In genomic region chr8:111298011-111298410, GRCm38 (mm10) we compare ENCODE assay signal across 9 mouse cellular contexts. TPM values are rescaled to one million over a fixed set of nuclear protein-coding genes. Genes with fewer than 3 reads are reported as not detected.
A peak's percentile ranks its signal among the peaks of the same experiment; 100 is the strongest.
DNase-seq lines count a peak whose midpoint lies in the region; ATAC-seq and TF ChIP-seq lines count a peak whose summit lies in the region.
"Had no signal": no experiment of that assay in that cellular context is flagged by ENCODE, and none has a peak within 500 bp of the region (broad histone marks: within the 10 kb centered on the region; RNA-seq: fewer than 3 reads in every experiment).

No protein-coding gene starts in this region.

- no peak for DNase-seq in forebrain, embryonic 10.5 days (ENCODE audit: extremely low spot score, low spot score)
- DNase-seq in forebrain, postnatal 0 days = no peak
- DNase-seq in lung, adult 2 months = no peak
- no peak for DNase-seq in liver, postnatal 0 days
- DNase-seq in thymus, postnatal 14 days = no peak
- no peak for DNase-seq in gastrocnemius, postnatal 14 days
- DNase-seq: thymus, postnatal 25 days had no signal

- no peak for TF ChIP-seq EP300 in liver, postnatal 0 days (IDR thresholded peaks at IDR 0.05; ENCODE audit: low read depth)

- H3K27ac ChIP-seq in forebrain, embryonic 10.5 days = no peak overlapping the region
- no peak overlapping the region for H3K27ac ChIP-seq in forebrain, postnatal 0 days (ENCODE audit: low read depth, low read length)
- H3K27ac ChIP-seq in lung, embryonic 15.5 days = no peak overlapping the region
- H3K27ac ChIP-seq in embryonic fibroblast, embryonic 13.5 days (ENCODE audit: insufficient read depth, low read length) = no peak overlapping the region
- H3K27ac ChIP-seq in liver, postnatal 0 days (ENCODE audit: low read depth) = no peak overlapping the region

- no peaks in the 10 kb centered on the region for H3K27me3 ChIP-seq in forebrain, embryonic 10.5 days (ENCODE audit: poor library complexity, severe bottlenecking)
- no peaks in the 10 kb centered on the region for H3K27me3 ChIP-seq in forebrain, postnatal 0 days (ENCODE audit: insufficient read depth, low read length)
- H3K27me3 ChIP-seq in lung, embryonic 15.5 days = no peaks in the 10 kb centered on the region
- H3K27me3 ChIP-seq in liver, postnatal 0 days (ENCODE audit: insufficient read depth, low read length) = no peaks in the 10 kb centered on the region

- no peaks in the 10 kb centered on the region for H3K9me3 ChIP-seq in forebrain, embryonic 10.5 days
- H3K9me3 ChIP-seq in forebrain, postnatal 0 days (ENCODE audit: low read length) = no peaks in the 10 kb centered on the region
- no peaks in the 10 kb centered on the region for H3K9me3 ChIP-seq in lung, embryonic 15.5 days
- no peaks in the 10 kb centered on the region for H3K9me3 ChIP-seq in liver, postnatal 0 days (ENCODE audit: low read length)

- no peak for ATAC-seq in forebrain, postnatal 0 days
- ATAC-seq in lung, embryonic 15.5 days (ENCODE audit: borderline replicate concordance, extremely low read depth, low FRiP score, low TSS enrichment) = no peak
- ATAC-seq in liver, postnatal 0 days = no peak

- no peak overlapping the region for H3K9ac ChIP-seq in forebrain, postnatal 0 days
- H3K9ac ChIP-seq in lung, embryonic 15.5 days = no peak overlapping the region
- peak overlapping the region; percentile 38; the same call in 1 of the 2 replicates for H3K9ac ChIP-seq in liver, postnatal 0 days (replicated peaks)

- 90% methylated on average over 1 of the region's 1 CpGs for WGBS in forebrain, embryonic 10.5 days
- 51% methylated on average over 1 of the region's 1 CpGs for WGBS in forebrain, postnatal 0 days
- 71% methylated on average over 1 of the region's 1 CpGs for WGBS in lung, embryonic 15.5 days
- 88% methylated on average over 1 of the region's 1 CpGs for WGBS in lung, adult 2 months
- WGBS in liver, postnatal 0 days (ENCODE audit: insufficient replicate concordance) = 78% methylated on average over 1 of the region's 1 CpGs

- no peak overlapping the region for H3K4me2 ChIP-seq in forebrain, postnatal 0 days (ENCODE audit: low read depth)
- peak overlapping the region; percentile 27; the same call in 1 of the 2 replicates for H3K4me2 ChIP-seq in lung, embryonic 15.5 days
- peak overlapping the region; percentile 71 for H3K4me2 ChIP-seq in liver, postnatal 0 days (ENCODE audit: low read depth, low read length)

- H3K4me1 ChIP-seq in forebrain, embryonic 10.5 days = peaks cover 16% of the 10 kb centered on the region
- no peaks in the 10 kb centered on the region for H3K4me1 ChIP-seq in forebrain, postnatal 0 days (ENCODE audit: insufficient read depth)
- H3K4me1 ChIP-seq in lung, embryonic 15.5 days = peaks cover 19% of the 10 kb centered on the region
- no peaks in the 10 kb centered on the region for H3K4me1 ChIP-seq in lung, adult 2 months (ENCODE audit: control insufficient read depth, insufficient read depth, low read length)
- H3K4me1 ChIP-seq in embryonic fibroblast, embryonic 13.5 days (ENCODE audit: control insufficient read depth, insufficient read depth, low read length) = peaks cover 5% of the 10 kb centered on the region; the same call in 1 of the 2 replicates
- peaks cover 10% of the 10 kb centered on the region for H3K4me1 ChIP-seq in liver, postnatal 0 days (ENCODE audit: insufficient read depth)

- TF ChIP-seq POLR2A in lung, adult 2 months (IDR thresholded peaks at IDR 0.05; ENCODE audit: borderline replicate concordance, extremely low read depth, low read depth, low read length) = no peak
- no peak for TF ChIP-seq POLR2A in embryonic fibroblast, embryonic 13.5 days (IDR thresholded peaks at IDR 0.05; ENCODE audit: low read depth, low read length)

- H3K36me3 ChIP-seq in forebrain, embryonic 10.5 days (replicated peaks) = peaks cover 43% of the 10 kb centered on the region
- peaks cover 5% of the 10 kb centered on the region; the same call in 1 of the 2 replicates for H3K36me3 ChIP-seq in forebrain, postnatal 0 days (ENCODE audit: insufficient read depth)
- H3K36me3 ChIP-seq in lung, embryonic 15.5 days = peaks cover 31% of the 10 kb centered on the region
- peaks cover 34% of the 10 kb centered on the region for H3K36me3 ChIP-seq in liver, postnatal 0 days (replicated peaks; ENCODE audit: insufficient read depth, low read length)

- TF ChIP-seq CTCF in forebrain, postnatal 0 days (IDR thresholded peaks at IDR 0.05; ENCODE audit: low read depth) = no peak
- no peak for TF ChIP-seq CTCF in lung, adult 2 months (IDR thresholded peaks at IDR 0.05; ENCODE audit: insufficient read depth, low read length)
- no peak for TF ChIP-seq CTCF in embryonic fibroblast, embryonic 13.5 days (IDR thresholded peaks at IDR 0.05; ENCODE audit: borderline replicate concordance, insufficient read depth, low read length)
- no peak for TF ChIP-seq CTCF in liver, postnatal 0 days (IDR thresholded peaks at IDR 0.05; ENCODE audit: low read depth)

- intact Hi-C loops in gastrocnemius, postnatal 14 days (cut with DNase I; ENCODE audit: low total_unique reads) = no loop called here

- H3K4me3 ChIP-seq in forebrain, embryonic 10.5 days = peak overlapping the region; percentile 94
- no peak overlapping the region for H3K4me3 ChIP-seq in forebrain, postnatal 0 days (ENCODE audit: low read depth, low read length)
- H3K4me3 ChIP-seq in lung, embryonic 15.5 days = no peak overlapping the region
- no peak overlapping the region for H3K4me3 ChIP-seq in lung, adult 2 months (replicated peaks; ENCODE audit: extremely low read depth, low read depth, low read length)
- 0 out of 2 replicates have a peak overlapping the region, but pooled peaks have one; percentile 3 for H3K4me3 ChIP-seq in embryonic fibroblast, embryonic 13.5 days (ENCODE audit: insufficient read depth, low read length)
- H3K4me3 ChIP-seq in liver, postnatal 0 days (ENCODE audit: low read depth, low read length) = peak overlapping the region; percentile 86; the same call in 1 of the 2 replicates

RNA-seq across cellular contexts. Expression of gene Rfwd3, which starts 2.0 kb away (rescaled TPM):
- 107 and 110 TPM in 2 replicates for polyA plus RNA-seq in forebrain, embryonic 10.5 days (2016; fragmentation: Nextera tagmentation; extraction: Ambion mirVana)
- total RNA-seq in forebrain, postnatal 0 days (2014; rRNA removed) = 19.4 and 19.5 TPM in 2 replicates
- 7.2 and 11.1 TPM in 2 replicates for polyA plus RNA-seq in forebrain, postnatal 0 days (2015; fragmentation: Nextera tagmentation; extraction: Ambion mirVana)
- polyA plus RNA-seq in lung, embryonic 15.5 days (2015; fragmentation: Nextera tagmentation; extraction: Ambion mirVana) = 62.8 and 68.1 TPM in 2 replicates
- polyA plus RNA-seq in lung, adult 2 months (2012; rRNA removed) = 8.0 and 10.8 TPM in 2 replicates
- polyA plus RNA-seq in embryonic fibroblast, embryonic 13.5 days (2011; ENCODE audit: insufficient read length, low read depth, missing spikeins) = 30.5 and 35.3 TPM in 2 replicates
- polyA plus RNA-seq in liver, postnatal 0 days (2015; fragmentation: Nextera tagmentation; extraction: Ambion mirVana) = 14.5 and 17.6 TPM in 2 replicates
- total RNA-seq in gastrocnemius, postnatal 14 days (2021) = 1 to 10 TPM; 6.1 to 6.9 TPM

RNA-seq across cellular contexts. Expression of gene Glg1, which starts 39.0 kb away (rescaled TPM):
- 53.0 and 57.0 TPM in 2 replicates for polyA plus RNA-seq in forebrain, embryonic 10.5 days (2016; fragmentation: Nextera tagmentation; extraction: Ambion mirVana)
- 32.1 and 45.0 TPM in 2 replicates for total RNA-seq in forebrain, postnatal 0 days (2014; rRNA removed)
- 35.0 and 49.7 TPM in 2 replicates for polyA plus RNA-seq in forebrain, postnatal 0 days (2015; fragmentation: Nextera tagmentation; extraction: Ambion mirVana)
- 65.1 and 72.5 TPM in 2 replicates for polyA plus RNA-seq in lung, embryonic 15.5 days (2015; fragmentation: Nextera tagmentation; extraction: Ambion mirVana)
- polyA plus RNA-seq in lung, adult 2 months (2012; rRNA removed) = 38.8 and 44.7 TPM in 2 replicates
- 130 and 132 TPM in 2 replicates for polyA plus RNA-seq in embryonic fibroblast, embryonic 13.5 days (2011; ENCODE audit: insufficient read length, low read depth, missing spikeins)
- 10.8 and 13.0 TPM in 2 replicates for polyA plus RNA-seq in liver, postnatal 0 days (2015; fragmentation: Nextera tagmentation; extraction: Ambion mirVana)
- total RNA-seq in gastrocnemius, postnatal 14 days (2021) = 10 to 100 TPM; 47.3 to 51.4 TPM

RNA-seq across cellular contexts. Expression of gene Mlkl, which starts 40.0 kb away (rescaled TPM):
- polyA plus RNA-seq in forebrain, embryonic 10.5 days (2016; fragmentation: Nextera tagmentation; extraction: Ambion mirVana) = 0.26 and 0.42 TPM in 2 replicates
- 1.4 TPM in 2 replicates for total RNA-seq in forebrain, postnatal 0 days (2014; rRNA removed)
- polyA plus RNA-seq in forebrain, postnatal 0 days (2015; fragmentation: Nextera tagmentation; extraction: Ambion mirVana) = 0.54 and 0.94 TPM in 2 replicates
- 4.3 and 5.2 TPM in 2 replicates for polyA plus RNA-seq in lung, embryonic 15.5 days (2015; fragmentation: Nextera tagmentation; extraction: Ambion mirVana)
- 1.7 and 2.5 TPM in 2 replicates for polyA plus RNA-seq in lung, adult 2 months (2012; rRNA removed)
- 30.0 and 33.9 TPM in 2 replicates for polyA plus RNA-seq in embryonic fibroblast, embryonic 13.5 days (2011; ENCODE audit: insufficient read length, low read depth, missing spikeins)
- polyA plus RNA-seq in liver, postnatal 0 days (2015; fragmentation: Nextera tagmentation; extraction: Ambion mirVana) = 4.7 and 5.2 TPM in 2 replicates
- 1 to 10 TPM; 1.1 to 1.5 TPM for total RNA-seq in gastrocnemius, postnatal 14 days (2021)

Comparison
In these comparisons a context has a peak if more than half of its experiments do, and no peak if none do; other contexts are left out.
1. H3K4me3 ChIP-seq: peak in forebrain, embryonic 10.5 days (single experiment), embryonic fibroblast, embryonic 13.5 days (single experiment) and liver, postnatal 0 days (single experiment); none in forebrain, postnatal 0 days (single experiment), lung, embryonic 15.5 days (single experiment) and lung, adult 2 months (single experiment).